Comparison of ENCODE assay signal across 9 mouse cellular contexts in the genomic region with DNA sequence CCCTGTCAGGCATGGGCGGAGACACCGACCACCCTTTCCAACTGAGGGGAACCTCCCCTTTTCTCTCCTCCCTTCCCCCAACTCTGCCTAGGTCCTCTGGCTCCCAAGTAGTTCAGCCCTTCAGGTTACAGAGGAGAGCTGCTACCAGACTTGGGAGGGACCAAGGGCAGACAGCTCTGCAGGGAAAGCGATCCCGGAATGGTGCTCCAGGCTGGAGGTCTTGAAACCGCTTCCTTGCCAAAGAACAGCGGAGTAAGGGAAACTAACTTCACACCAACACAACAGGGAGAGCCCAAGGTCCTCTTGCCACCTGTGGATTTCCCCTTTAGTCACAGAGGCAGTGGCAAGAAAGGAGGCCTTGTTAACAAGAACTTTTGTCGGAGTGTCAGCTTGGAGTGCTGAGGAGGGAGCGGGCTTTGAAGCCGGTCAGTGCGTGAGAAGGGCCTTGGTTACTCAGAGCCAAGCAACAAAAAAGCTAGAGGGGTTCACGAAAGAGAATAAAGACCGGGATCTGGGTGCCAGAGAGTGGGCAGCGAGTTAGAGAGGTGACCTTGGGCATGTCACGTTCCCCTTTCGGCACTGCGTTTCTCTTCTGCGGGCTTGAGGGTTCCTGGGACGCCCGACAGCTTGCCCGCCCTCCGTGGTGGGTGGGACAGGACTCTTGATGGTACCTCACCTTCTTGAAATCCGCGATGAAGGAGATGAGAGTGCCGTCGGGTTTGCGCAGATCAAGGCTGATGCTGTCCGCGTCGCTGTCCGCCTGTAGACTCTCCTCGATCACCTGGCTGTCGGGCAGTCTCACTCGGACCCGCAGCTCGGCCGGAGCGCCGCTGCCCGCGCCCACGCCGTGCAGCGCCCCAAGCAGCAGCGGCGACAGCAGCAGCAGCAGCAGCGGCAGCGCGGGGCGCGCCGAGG. TPM values are rescaled to one million over a fixed set of nuclear protein-coding genes. Genes with fewer than 3 reads are reported as not detected.
DNase-seq lines count a peak whose midpoint lies in the region; ATAC-seq and TF ChIP-seq lines count a peak whose summit lies in the region.
"Had no signal": no experiment of that assay in that cellular context is flagged by ENCODE, and none has a peak within 500 bp of the region (broad histone marks: within the 10 kb centered on the region; RNA-seq: fewer than 3 reads in every experiment).

No protein-coding gene starts in this region.

- H3K36me3 ChIP-seq in heart, embryonic 14.5 days (ENCODE audit: control insufficient read depth, insufficient read depth, low read length): 0 out of 2 replicates have a peak, but pooled peaks cover 3% of the 10 kb centered on the region

- peak overlapping the region; percentile 56 to 89 for H3K4me3 ChIP-seq in heart, embryonic 14.5 days (ENCODE audit: control insufficient read depth in 1 of 2, insufficient read depth in 1 of 2, low read depth in 1 of 2, low read length in 2 of 2)

- POLR2A ChIA-PET in Patski (lab: Charles Lee): interaction anchor here (1.1 to 1.4 kb wide), 2 partner anchors 17 to 35 kb away, joined by 3 to 4 read pairs; no protein-coding TSS in a partner anchor

- no peak for TF ChIP-seq CTCF in Patski (IDR thresholded peaks at IDR 0.05)

- H3K27me3 ChIP-seq in Patski: no peaks in the 10 kb centered on the region
- no peaks in the 10 kb centered on the region for H3K27me3 ChIP-seq in heart, embryonic 14.5 days (ENCODE audit: control insufficient read depth, insufficient read depth, low read length)

- H3K9me3 ChIP-seq in heart, embryonic 14.5 days (ENCODE audit: control insufficient read depth, low read length): no peaks in the 10 kb centered on the region

- H3K27ac ChIP-seq in heart, embryonic 14.5 days (replicated peaks in 1 of 2; ENCODE audit: control insufficient read depth in 1 of 2, insufficient read depth in 1 of 2, low read depth in 2 of 2, low read length in 2 of 2): peak overlapping the region; percentile 71 to 85; a peak in 3 of 4 replicates

- WGBS in heart, embryonic 14.5 days: 1% methylated on average over 51 of the region's 51 CpGs

- CTCF ChIA-PET in Patski (lab: Charles Lee): no interaction called here

- DNase-seq in embryo, embryonic 10 days (ENCODE audit: low spot score): peak; percentile 59
- no peak for DNase-seq in embryo, embryonic 9.5 days (ENCODE audit: extremely low spot score)
- DNase-seq in Patski (ENCODE audit: low read depth, low spot score): no peak
- peak; percentile 57 for DNase-seq in liver
- DNase-seq in retina, embryonic 14.5 days (ENCODE audit: low spot score): peak; percentile 43
- DNase-seq in layer of hippocampus, adult 18-20 months (ENCODE audit: low spot score in 2 of 2): no peak
- no peak for DNase-seq in frontal cortex, postnatal 10 days (ENCODE audit: low spot score in 2 of 2)

- in situ Hi-C loops in Patski (cut with MboI; ENCODE audit: low pct_unique_long_range_greater_than_20kb): no loop called here

- H3K9ac ChIP-seq in heart, embryonic 14.5 days (ENCODE audit: low read length): peak overlapping the region; percentile 85

- H3K4me2 ChIP-seq in heart, embryonic 14.5 days (ENCODE audit: low read length): peak overlapping the region; percentile 76

- H3K4me1 ChIP-seq in heart, embryonic 14.5 days (ENCODE audit: control insufficient read depth in 2 of 2, insufficient read depth in 2 of 2, low read length in 2 of 2): peaks cover 33 to 47% of the 10 kb centered on the region in 2 experiments

- peak; percentile 63 for ATAC-seq in Patski
- peak; percentile 2; the same call in 1 of the 2 replicates for ATAC-seq in heart, embryonic 14.5 days (ENCODE audit: insufficient number of reproducible peaks, insufficient read depth, low FRiP score, low read depth)

RNA-seq across cellular contexts. Expression of a gene that starts 0.8 kb away (rescaled TPM):
- polyA plus RNA-seq in Patski (2021): 65.6 TPM
- polyA plus RNA-seq in heart, embryonic 14.5 days (2014; fragmentation: Nextera tagmentation; extraction: Ambion mirVana): 39.6 and 41.2 TPM in 2 replicates
- 10 to 100 TPM; 19.2 to 20.3 TPM for total RNA-seq in layer of hippocampus, adult 18-20 months (2021)
- total RNA-seq: CH12.LX had no signal

RNA-seq across cellular contexts. Expression of a gene that starts 28.7 kb away (rescaled TPM):
- polyA plus RNA-seq in Patski (2021): 0.04 TPM
- 0.12 TPM in 1 of 2 replicates, not detected in the other for polyA plus RNA-seq in heart, embryonic 14.5 days (2014; fragmentation: Nextera tagmentation; extraction: Ambion mirVana)
- under 1 TPM; 0.38 to 0.52 TPM for total RNA-seq in layer of hippocampus, adult 18-20 months (2021)

Comparison
In these comparisons a context has a peak if more than half of its experiments do, and no peak if none do; other contexts are left out.
1. DNase-seq: peak in embryo, embryonic 10 days (single experiment), liver (single experiment) and retina, embryonic 14.5 days (single experiment); none in embryo, embryonic 9.5 days (single experiment), Patski (single experiment), layer of hippocampus, adult 18-20 months (0 of 2) and frontal cortex, postnatal 10 days (0 of 2).